Mouse (Mus musculus): ENCODE measurements at regions not wholly inside any gene's neighbourhood (a gene's known extent, or its start where the extent isn't known, plus 50 kb on each side); places are given as distances from the start of the nearest gene placed in this dataset.

DNA sequence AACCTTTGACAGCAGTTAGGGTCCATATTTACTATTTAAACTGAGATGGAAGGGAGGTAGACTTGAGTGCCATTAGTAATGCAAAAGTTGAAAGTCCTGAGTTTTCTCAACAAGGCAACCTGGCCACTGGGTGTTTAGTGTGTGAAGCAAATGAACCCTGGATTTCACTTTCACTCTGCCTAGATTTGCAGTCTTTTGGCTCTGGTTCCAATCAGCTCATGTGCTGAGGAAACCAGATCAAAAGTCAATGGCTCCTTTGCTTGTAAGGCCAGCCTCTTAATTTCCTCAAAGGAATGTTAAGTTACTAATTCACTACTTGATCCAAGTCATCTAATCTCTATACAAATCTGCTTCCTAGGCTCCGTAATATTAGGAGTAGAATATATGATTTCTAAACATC, 247.7 kb upstream of the Tac1 start:
- TF ChIP-seq MYOD1 (IDR thresholded peaks at IDR 0.05; ENCODE audit: control insufficient read depth in 1 of 3, insufficient read length in 2 of 3, low read depth in 2 of 3) = no peak
- no peak for TF ChIP-seq POLR2A (IDR thresholded peaks at IDR 0.05; ENCODE audit: insufficient read length, low read depth)
- TF ChIP-seq TCF12 (IDR thresholded peaks at IDR 0.05; ENCODE audit: insufficient read depth, poor library complexity, severe bottlenecking) = no peak
- no peak for TF ChIP-seq E2F4 (IDR thresholded peaks at IDR 0.05; ENCODE audit: insufficient read depth)
- no peak for TF ChIP-seq MAX (IDR thresholded peaks at IDR 0.05; ENCODE audit: low read depth)
- no peak for TF ChIP-seq MYOG (IDR thresholded peaks at IDR 0.05; ENCODE audit: control insufficient read depth in 1 of 3, insufficient read depth in 1 of 3, insufficient read length in 2 of 3, low read depth in 2 of 3)
- TF ChIP-seq POLR2AphosphoS2 (IDR thresholded peaks at IDR 0.05; ENCODE audit: insufficient read length, low read depth) = no peak
- no peak for TF ChIP-seq TCF3 (IDR thresholded peaks at IDR 0.05; ENCODE audit: insufficient read length, low read depth)
- no peak for TF ChIP-seq USF1 (IDR thresholded peaks at IDR 0.05; ENCODE audit: low read depth)
